Mouse (Mus musculus): ENCODE measurements around the gene Farp1.
A peak's percentile ranks its signal among the peaks of the same experiment; 100 is the strongest.

Farp1 gene

DNA sequence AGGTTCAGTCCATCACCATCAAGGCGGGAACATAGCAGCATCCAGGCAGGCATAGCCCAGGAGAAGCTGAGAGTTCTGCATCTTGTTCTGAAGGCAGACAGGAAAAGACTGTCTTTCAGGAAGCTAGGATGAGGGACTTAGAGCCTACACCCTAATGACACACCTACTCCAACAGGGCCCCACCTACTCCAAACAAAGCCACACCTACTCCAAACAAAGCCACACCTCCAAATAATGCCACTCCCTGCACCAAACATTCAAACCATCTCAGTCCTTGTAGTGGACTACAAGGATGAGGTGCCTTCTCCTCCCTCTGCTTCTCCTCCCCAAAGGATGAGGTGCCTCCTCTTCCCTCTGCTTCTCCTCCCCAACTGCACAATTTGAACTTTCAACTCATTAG lies 23.5 kb downstream of the Farp1 start:
- DNase-seq: no peak

DNA sequence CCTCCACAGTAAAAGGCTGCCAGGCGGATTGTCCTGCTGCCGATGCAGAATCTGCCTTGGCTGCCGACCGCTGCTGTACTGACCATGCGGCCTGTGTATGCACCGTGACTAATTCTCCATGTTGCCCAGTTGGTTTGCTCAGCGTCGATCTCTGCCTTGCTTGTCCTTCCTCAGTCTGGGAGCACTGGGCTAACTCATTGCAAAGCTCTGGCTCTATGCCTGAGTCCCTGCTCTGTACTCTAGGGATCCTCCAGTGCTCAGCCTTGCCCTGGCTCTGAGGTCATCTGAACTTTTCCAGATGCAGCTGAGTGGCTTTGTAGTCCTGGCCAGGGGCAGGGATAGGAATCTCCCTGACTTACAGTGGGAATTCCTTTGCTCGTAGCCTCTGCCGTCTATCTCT lies 24.3 kb downstream of the Farp1 start:
- peak; percentile 22 for DNase-seq

- no peak for DNase-seq
These were observed 25.5 kb downstream of the Farp1 start for GRCm38 (mm10) chr14:121060484-121060883.

GRCm38 (mm10) chr14:121061686-121062085 lies 26.7 kb downstream of the Farp1 start:
- no peak for DNase-seq

- DNase-seq: peak; percentile 43
These were observed 27.5 kb downstream of the Farp1 start for GRCm38 (mm10) chr14:121062238-121063082.

- no peak for DNase-seq
These were observed 29.7 kb downstream of the Farp1 start for GRCm38 (mm10) chr14:121064726-121065125.

GRCm38 (mm10) chr14:121073093-121073866 lies 38.3 kb downstream of the Farp1 start:
- DNase-seq: no peak

DNA sequence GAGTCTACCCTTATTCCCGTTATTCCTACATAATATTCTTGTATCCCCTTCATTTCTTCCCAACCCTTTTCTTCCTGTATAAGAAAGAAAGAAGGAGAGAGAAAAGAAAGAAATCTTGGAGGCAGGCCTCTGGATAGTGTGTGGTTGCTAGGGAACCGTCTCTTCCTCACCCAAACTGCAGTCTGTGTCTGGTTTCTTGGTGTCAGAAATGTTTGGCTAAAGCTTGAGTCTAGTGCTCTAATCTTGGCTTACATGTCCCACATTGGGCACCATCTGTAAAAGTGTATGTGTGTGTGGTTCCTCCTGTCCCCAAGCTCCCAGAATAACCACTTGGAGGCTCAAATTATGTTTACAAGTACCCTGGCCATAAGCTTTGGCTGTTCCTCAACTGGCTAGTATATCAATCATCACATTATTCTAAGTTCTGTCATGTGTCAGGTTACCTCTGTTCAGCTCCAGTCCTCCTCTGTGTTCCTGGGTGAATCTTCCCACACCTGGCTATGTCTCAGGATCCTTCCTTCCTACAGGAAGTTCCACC lies 39.3 kb downstream of the Farp1 start:
- DNase-seq: no peak

- DNase-seq: no peak
These were observed 45.7 kb downstream of the Farp1 start for GRCm38 (mm10) chr14:121080739-121081138.

DNA sequence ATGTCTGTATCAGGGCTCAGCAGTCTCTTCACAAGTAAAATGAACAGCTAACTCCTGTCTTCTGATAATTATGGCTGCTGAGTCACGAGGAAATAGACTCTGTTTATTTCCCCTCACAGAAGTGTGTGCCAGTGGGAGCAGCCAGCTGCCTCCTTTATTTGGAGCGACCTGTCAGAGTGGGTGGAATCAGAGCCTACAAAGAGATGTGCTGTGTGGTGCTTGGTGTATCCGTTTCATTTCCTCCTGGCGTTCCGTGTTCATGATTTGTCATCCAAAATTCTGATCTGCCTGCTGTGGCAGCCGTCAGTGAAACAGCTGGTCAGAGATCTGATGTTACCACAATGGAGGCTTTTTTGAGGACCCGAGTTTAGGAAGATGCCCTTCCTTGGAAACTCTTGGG lies 47.3 kb downstream of the Farp1 start:
- no peak for DNase-seq

GRCm38 (mm10) chr14:121082793-121083192 lies 47.8 kb downstream of the Farp1 start:
- no peak for DNase-seq

GRCm38 (mm10) chr14:121083352-121083751 lies 48.4 kb downstream of the Farp1 start:
- no peak for DNase-seq

DNA sequence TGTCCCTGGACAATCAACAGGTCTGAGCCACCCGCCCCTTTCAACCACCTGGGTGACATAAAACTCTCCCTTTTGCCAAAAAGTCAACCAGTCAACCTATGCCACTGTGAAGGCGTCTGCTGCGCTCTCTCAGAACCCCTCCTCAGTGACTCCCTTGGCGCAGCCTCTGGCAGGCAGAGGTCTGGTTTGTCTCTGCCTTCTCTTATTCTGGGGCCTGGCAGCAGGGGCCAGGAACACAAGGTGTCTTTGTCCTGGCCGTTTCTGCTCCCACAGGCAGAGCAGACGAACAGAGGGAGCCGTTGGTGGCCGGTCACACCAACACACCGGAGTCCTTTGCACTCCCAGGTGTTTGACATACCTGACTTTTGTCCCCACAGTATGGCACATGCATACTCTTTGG lies 57.5 kb downstream of the Farp1 start:
- DNase-seq: no peak

GRCm38 (mm10) chr14:121093860-121094259 lies 58.9 kb downstream of the Farp1 start:
- no peak for DNase-seq

DNA sequence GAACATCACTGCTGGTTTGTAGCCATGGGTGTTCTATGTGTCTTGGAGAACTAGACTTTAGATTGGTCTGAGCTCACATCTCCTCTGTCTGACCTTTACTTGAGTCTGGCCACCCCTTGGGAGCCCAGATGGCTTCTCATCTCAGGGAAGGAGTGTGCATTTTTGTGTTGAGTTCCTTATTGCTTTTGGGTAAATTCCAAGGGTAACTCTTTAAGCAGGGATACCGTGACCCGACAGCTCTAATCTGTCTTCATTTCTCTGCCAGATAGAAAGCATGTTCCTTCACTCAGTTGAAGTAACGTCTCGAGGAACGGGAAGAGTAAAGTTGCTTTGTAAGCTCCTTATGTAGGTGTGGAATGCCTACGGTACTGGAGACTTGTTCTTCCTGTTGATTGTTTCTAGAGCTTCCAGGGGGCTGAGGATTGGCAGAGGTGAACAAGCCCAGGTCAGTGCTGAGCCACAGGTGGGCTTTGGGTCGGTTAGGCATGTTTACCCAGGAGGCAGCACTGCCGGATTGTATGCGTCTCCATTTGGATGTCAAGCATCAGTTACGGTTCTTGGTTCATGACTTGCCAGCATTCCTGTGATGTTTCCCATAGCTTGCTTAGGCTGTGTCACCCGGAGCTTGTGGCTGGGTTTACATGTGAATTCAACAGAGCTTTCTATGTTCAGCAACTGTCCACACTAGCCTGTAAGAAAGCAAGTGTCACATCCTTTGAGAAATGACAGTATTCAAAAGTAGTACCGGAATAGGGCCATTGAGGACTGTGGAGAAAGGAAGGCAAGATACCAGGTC lies 62.8 kb downstream of the Farp1 start:
- no peak for DNase-seq

DNA sequence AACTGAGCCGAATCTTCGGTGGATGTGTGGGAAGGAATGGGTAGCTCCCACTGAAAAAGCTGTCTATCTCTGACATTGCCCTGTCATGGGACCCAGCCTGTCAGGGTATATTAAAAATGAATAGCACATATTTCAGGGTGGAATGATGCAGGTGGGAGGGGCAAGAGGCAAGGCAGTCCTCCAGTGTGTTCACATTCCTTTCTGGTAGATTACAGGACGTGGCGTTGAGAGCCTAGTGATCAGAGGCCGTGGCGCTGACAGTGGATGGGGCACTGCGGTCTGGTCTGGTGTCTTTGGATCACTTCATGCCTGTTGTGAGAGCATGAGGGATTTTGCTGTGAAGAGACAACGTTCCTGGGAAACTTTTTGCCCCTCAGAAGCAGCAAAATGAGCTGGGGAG lies 64.1 kb downstream of the Farp1 start:
- DNase-seq: no peak

DNA sequence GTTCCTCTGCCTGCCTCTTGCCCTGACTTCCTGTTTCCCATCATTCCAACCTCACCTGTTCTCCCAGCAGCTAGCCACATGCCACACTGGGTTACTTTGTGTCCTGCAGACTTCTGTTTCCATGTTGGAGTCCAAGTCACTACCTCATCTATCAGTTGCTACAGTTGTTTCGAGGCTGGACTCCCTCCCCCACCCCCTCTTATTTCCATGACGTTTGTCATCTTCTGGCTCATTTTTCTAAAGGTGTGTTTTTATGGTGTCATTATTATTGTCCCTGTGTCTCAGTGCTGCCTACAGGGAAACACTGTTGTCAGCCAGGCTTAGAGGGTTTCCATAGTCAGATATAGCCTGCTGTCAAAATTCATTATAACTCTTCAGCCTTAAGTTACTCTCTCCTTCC lies 64.9 kb downstream of the Farp1 start:
- DNase-seq: no peak

DNA sequence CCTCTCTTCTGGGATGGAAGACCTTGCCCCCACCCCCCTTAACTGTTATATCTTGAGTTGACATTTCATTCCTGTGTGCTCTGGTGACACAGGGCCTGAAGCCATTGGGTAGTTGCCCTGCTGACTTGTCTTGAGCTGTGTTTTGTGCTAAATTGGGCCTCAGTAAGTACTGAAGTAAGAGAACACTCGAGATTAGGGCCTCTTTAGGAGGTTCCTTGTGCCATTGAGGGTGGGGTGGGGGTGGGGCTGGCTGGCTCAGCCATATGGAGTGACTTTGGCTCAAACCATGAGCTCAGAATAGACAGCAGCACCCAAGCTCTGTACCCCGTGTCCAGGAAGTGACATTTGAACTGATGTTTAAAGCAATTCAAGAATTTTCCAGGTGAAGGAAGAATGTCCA lies 65.8 kb downstream of the Farp1 start:
- DNase-seq: no peak

DNA sequence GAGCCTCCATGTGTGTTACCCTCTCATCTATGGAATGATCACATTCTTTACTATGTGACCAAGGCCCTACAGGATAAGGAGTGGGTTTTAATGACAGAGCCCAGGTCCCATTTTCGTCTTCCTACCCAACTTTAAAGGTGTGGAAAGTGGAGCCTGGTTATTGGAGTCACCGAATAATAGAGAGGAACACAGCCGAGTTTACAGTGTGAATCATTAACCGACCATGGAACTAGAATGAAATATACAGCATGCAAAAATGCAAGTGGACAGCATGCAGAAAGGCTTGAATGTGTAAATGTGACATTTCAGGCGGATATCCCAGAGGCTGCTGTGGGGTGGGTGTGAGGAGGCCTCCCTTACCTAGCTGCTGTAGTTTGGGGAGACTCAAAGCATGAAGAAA lies 66.5 kb downstream of the Farp1 start:
- no peak for DNase-seq

DNA sequence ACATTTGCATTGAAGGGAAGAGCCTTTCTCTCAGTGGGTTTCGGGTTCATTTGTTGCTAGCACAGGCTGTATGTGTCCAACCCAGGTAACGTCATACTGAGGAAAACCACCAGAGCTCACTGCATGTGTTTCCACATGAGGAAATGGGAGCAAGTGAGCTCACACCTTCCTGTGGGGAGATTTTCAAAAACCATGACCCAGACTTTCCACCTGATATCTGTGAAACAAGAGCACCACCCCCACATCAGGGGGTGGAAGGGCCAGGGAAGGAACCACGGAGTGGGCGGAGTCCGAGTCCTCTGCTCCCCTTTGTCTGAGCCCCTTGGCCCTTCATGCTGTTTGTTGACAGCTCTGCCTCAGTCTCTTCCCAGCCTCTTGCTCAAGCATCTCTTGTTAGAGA lies 67.6 kb downstream of the Farp1 start:
- DNase-seq: no peak

- peak; percentile 34 for DNase-seq
These were observed 68.5 kb downstream of the Farp1 start for GRCm38 (mm10) chr14:121103459-121103858.

GRCm38 (mm10) chr14:121104760-121105329 lies 69.8 kb downstream of the Farp1 start:
- no peak for DNase-seq

DNA sequence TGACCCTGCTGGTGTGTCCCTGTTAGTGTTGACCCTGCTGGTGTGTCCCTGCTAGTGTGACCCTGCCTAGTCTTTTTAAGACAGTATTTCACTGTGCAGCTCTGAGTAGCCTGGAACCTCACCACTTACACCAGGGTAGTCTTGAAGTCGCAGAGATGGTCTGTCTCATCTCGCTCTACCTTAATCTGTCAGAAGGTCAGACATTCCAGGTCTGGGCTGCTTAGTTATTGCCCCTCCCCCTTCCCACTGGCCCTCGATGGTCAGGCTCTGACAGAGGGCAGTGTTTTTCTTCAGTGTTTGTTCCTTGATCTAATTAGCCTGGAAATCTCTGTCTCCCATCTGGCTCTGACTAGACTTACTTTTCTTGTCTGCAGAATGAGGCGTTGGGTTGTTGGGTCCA lies 71.9 kb downstream of the Farp1 start:
- no peak for DNase-seq

All from cerebellum, adult 11 months (tissue).